Mouse (Mus musculus) cerebellum, adult 9-11 months (tissue): Measurements from ENCODE around the gene Erh.
A peak's percentile ranks its signal among the peaks of the same experiment; 100 is the strongest.

Experiments used
- DNase-seq: peaks from one replicate; pipeline ENCODE4 v3.0.0; 2022

The Erh gene

GRCm38 (mm10) chr12:80643693-80644505, at the start of gene Erh, which contains the start of gene Slc39a9:
Gene Erh (minus strand): TSS chr12:80644341.
Gene Slc39a9 (plus strand): TSS chr12:80643883.
- peak; percentile 94 for DNase-seq

- no peak for DNase-seq
Observed at GRCm38 (mm10) chr12:80693700-80694099, 49.6 kb upstream of the Erh start.

GRCm38 (mm10) chr12:80692269-80692972, 48.3 kb upstream of the Erh start, which contains the start of gene Plekhd1:
Gene Plekhd1 (plus strand): TSS chr12:80692591.
- DNase-seq = peak; percentile 81

GRCm38 (mm10) chr12:80691671-80692091, 47.5 kb upstream of the Erh start:
- peak; percentile 10 for DNase-seq

GRCm38 (mm10) chr12:80689696-80690095, 45.6 kb upstream of the Erh start:
- DNase-seq = no peak

- DNase-seq = peak; percentile 56
Observed at GRCm38 (mm10) chr12:80687788-80688211, 43.7 kb upstream of the Erh start.

GRCm38 (mm10) chr12:80684316-80684715, 40.2 kb upstream of the Erh start:
- DNase-seq = no peak

GRCm38 (mm10) chr12:80683554-80683953, 39.4 kb upstream of the Erh start:
- DNase-seq = no peak

- DNase-seq = peak; percentile 12
Observed at GRCm38 (mm10) chr12:80681340-80681739, 37.2 kb upstream of the Erh start.

- peak; percentile 41 for DNase-seq
Observed at GRCm38 (mm10) chr12:80673170-80673569, 29.0 kb upstream of the Erh start.

- DNase-seq = no peak
Observed at GRCm38 (mm10) chr12:80668391-80668790, 24.2 kb upstream of the Erh start.

GRCm38 (mm10) chr12:80663935-80664334, 19.8 kb upstream of the Erh start:
- no peak for DNase-seq

GRCm38 (mm10) chr12:80662322-80662721, 18.2 kb upstream of the Erh start:
- no peak for DNase-seq

- no peak for DNase-seq
Observed at GRCm38 (mm10) chr12:80658661-80659060, 14.5 kb upstream of the Erh start.

- no peak for DNase-seq
Observed at GRCm38 (mm10) chr12:80654659-80655025, 10.5 kb upstream of the Erh start.

GRCm38 (mm10) chr12:80653951-80654658, 10.0 kb upstream of the Erh start:
- DNase-seq = peak; percentile 51

GRCm38 (mm10) chr12:80646377-80646776, 2.2 kb upstream of the Erh start:
- DNase-seq = no peak

- DNase-seq = no peak
Observed at GRCm38 (mm10) chr12:80644506-80644868, 346 bp upstream of the Erh start.

- peak; percentile 51 for DNase-seq
Observed at GRCm38 (mm10) chr12:80642725-80643692, 1.1 kb downstream of the Erh start.

GRCm38 (mm10) chr12:80631790-80632189, 12.4 kb downstream of the Erh start:
- no peak for DNase-seq

- no peak for DNase-seq
Observed at GRCm38 (mm10) chr12:80620501-80620900, 23.6 kb downstream of the Erh start.
